Mouse (Mus musculus) forebrain, embryonic 15.5 days (tissue): ENCODE measurements at regions not wholly inside any gene's neighbourhood (a gene's known extent, or its start where the extent isn't known, plus 50 kb on each side); places are given as distances from the start of the nearest gene placed in this dataset.

Source experiments
- ATAC-seq: fragments of 200-750 bp; cut with Nextera tagmentation; replicated peaks from 2 replicates; pipeline ENCODE4 v1.8.0; 2017; ENCODE audit warnings: mild to moderate bottlenecking, moderate TSS enrichment, moderate library complexity
- H3K27ac ChIP-seq: fragments of 300-500 bp; sonication (generic); replicated peaks from 2 replicates; pipeline ENCODE4 v1.5.1; 2015; ENCODE audit warnings: mild to moderate bottlenecking, inconsistent platforms
- H3K27me3 ChIP-seq: fragments of 300-500 bp; sonication (generic); 2 replicates; pipeline ENCODE4 v1.6.1; 2015; ENCODE audit warnings: inconsistent platforms
- H3K36me3 ChIP-seq: fragments of 300-500 bp; sonication (generic); 2 replicates; pipeline ENCODE4 v1.6.1; 2015; ENCODE audit warnings: mild to moderate bottlenecking, inconsistent platforms
- H3K4me1 ChIP-seq: fragments of 300-500 bp; sonication (generic); 2 replicates; pipeline ENCODE4 v1.6.1; 2015; ENCODE audit warnings: inconsistent platforms
- H3K4me2 ChIP-seq: fragments of 300-500 bp; sonication (generic); replicated peaks from 2 replicates; pipeline ENCODE4 v1.6.1; 2015; ENCODE audit warnings: mild to moderate bottlenecking, inconsistent platforms
- H3K4me3 ChIP-seq: fragments of 300-500 bp; sonication (generic); 2 replicates; pipeline ENCODE4 v1.5.1; 2015; ENCODE audit warnings: mild to moderate bottlenecking, inconsistent platforms
- H3K9ac ChIP-seq: fragments of 300-500 bp; sonication (generic); replicated peaks from 2 replicates; pipeline ENCODE4 v1.6.1; 2015; ENCODE audit warnings: mild to moderate bottlenecking, inconsistent platforms
- H3K9me3 ChIP-seq: fragments of 300-500 bp; sonication (generic); 2 replicates; pipeline ENCODE4 v1.6.1; 2016; ENCODE audit warnings: inconsistent platforms
- WGBS: fragments of 180-500 bp; shearing (Covaris S2); methylation state at CpG from one replicate; pipeline ENCODE4 v1.1.7; 2015; ENCODE audit warnings: mixed read lengths; 5-methylcytosine and 5-hydroxymethylcytosine counted together

DNA sequence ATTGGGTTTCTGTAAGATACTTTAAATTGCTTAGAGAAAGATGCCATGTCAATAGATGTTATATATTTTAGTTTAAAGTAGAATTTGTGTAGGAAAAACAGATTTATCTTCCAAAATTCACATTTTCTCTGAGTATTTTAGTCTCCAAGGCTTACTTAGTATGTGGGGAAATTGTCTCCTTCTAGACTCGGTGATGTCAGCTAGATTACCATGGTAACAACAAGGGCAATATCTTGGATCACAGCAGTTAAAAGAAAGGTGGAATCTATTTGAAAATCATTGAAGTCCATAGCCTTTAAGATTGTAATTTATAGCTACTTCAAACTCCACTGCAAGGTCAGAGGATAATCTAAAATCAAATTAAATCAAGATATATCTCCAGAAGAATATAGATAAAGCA, 83.2 kb upstream of the Rgs4 start:
- Histone ChIP-seq H3K36me3 (no peaks in the 10 kb centered on the region), H3K27me3 (no peaks in the 10 kb centered on the region), H3K4me3 (no peak overlapping the region), H3K4me1 (no peaks in the 10 kb centered on the region), H3K27ac (no peak overlapping the region), H3K9ac (no peak overlapping the region), H3K9me3 (no peaks in the 10 kb centered on the region), H3K4me2 (no peak overlapping the region)
- WGBS = 34% methylated on average over 1 of the region's 1 CpGs
- peak; percentile 60; the same call in 1 of the 2 replicates for ATAC-seq

DNA sequence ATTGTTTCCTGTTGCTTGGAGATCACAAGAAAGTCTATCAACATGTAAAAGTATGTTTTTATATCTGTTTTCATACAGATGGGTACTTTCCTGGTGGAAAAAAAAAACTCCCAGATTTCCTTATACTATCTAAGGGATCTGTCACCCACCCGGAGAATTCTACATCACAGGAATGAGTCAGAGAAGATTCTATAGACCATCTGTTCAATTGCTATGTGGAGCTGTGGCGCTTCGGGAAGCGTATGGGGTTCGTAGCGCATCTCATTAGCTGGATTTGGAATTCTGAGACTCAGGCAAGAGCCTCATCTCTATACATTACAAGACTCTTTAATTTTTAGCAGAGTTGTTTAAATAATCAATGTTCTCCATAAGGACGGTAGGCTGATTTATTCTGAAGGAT, 74.6 kb upstream of the Rgs4 start:
- H3K9ac ChIP-seq = no peak overlapping the region
- no peaks in the 10 kb centered on the region for H3K36me3 ChIP-seq
- H3K9me3 ChIP-seq = no peaks in the 10 kb centered on the region
- no peak overlapping the region for H3K27ac ChIP-seq
- no peaks in the 10 kb centered on the region for H3K27me3 ChIP-seq
- H3K4me2 ChIP-seq = no peak overlapping the region
- ATAC-seq = no peak; the same call in 1 of the 2 replicates
- WGBS = 62% methylated on average over 7 of the region's 7 CpGs
- no peak overlapping the region for H3K4me3 ChIP-seq
- H3K4me1 ChIP-seq = no peaks in the 10 kb centered on the region

DNA sequence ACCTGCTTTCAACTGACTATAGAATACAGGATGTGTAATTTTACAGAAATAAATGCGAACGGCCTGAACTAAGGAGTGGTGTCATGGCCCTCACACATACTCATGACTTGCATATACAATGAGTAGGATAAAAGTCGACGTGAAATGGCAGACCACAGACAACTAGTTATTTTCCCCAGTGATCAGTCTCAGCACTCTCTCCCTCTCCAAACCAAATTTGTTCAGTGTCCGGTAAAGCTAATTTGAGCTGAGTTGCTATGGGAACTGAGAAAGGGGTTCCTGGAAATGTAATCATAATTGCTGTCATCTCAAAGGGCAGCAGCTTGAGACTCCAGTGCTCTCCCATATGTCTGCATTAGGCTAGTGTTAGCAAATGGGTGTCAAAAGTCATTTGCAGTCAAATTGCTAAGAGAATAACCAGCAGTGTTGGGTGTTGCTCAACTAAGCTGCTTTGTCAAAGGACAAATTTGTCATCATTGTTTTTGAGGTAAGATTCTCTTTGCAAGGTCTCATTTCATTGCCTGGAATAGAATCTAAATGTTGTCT, 72.0 kb upstream of the Rgs4 start:
- no peak overlapping the region for H3K4me2 ChIP-seq
- H3K27ac ChIP-seq = no peak overlapping the region
- 78% methylated on average over 5 of the region's 5 CpGs for WGBS
- H3K9ac ChIP-seq = no peak overlapping the region
- no peaks in the 10 kb centered on the region for H3K36me3 ChIP-seq
- H3K4me1 ChIP-seq = no peaks in the 10 kb centered on the region
- H3K27me3 ChIP-seq = no peaks in the 10 kb centered on the region
- H3K9me3 ChIP-seq = no peaks in the 10 kb centered on the region
- no peak overlapping the region for H3K4me3 ChIP-seq
- ATAC-seq = 0 out of 2 replicates have a peak, but pooled peaks have one; percentile 32

DNA sequence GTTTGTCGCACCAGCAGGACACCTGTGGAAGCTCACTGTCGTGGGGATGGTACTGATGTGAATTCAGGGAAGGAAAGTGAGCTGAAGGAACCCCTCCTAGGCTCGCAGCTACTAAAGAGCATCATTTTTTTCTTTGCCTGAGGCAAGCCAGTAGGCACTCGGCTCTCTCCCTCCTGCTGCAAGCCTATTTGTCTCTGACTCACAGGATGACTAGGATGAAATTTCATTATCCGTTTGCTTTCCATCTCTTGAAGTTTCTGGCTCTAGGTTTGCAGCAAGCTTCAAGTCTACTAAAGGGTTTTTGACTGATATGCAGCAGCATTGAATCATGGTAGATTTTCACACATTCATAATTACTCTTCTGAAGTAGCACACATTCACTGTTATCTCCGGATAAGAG, 69.5 kb upstream of the Rgs4 start:
- H3K36me3 ChIP-seq = no peaks in the 10 kb centered on the region
- H3K4me3 ChIP-seq = no peak overlapping the region
- H3K27me3 ChIP-seq = no peaks in the 10 kb centered on the region
- 61% methylated on average over 6 of the region's 6 CpGs for WGBS
- H3K4me1 ChIP-seq = no peaks in the 10 kb centered on the region
- H3K9me3 ChIP-seq = no peaks in the 10 kb centered on the region
- H3K4me2 ChIP-seq = no peak overlapping the region
- no peak for ATAC-seq
- H3K27ac ChIP-seq = no peak overlapping the region
- no peak overlapping the region for H3K9ac ChIP-seq

DNA sequence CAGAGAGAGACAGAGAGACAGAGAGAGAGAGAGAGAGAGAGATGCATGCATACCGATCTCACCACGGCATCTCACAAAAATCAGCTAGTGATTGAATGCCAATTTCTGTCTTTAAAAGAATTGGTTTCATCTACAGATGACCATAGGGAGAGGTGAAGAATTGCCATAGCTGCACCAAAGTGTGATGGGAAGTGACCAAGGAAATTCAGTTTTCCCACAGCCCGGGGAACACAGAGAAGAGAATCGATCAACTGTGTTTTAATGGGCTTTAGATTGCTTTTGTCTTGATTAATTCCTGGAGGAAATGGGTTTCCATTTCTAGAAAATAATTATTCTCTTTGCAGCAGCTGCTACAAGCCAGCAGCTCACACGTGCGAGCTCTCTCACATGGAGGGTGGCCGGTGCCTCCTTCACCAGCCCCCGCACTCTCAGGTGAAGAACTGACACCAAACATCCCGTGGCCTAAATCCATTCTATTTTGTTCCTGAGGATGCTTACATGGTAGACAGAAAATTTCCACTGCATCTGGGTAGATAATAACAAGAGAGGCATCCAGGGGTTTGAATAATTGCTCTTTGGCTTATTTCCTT, 65.2 kb upstream of the Rgs4 start:
- 39% methylated on average over 9 of the region's 9 CpGs for WGBS
- H3K27ac ChIP-seq = no peak overlapping the region
- ATAC-seq = no peak
- H3K9me3 ChIP-seq = no peaks in the 10 kb centered on the region
- no peak overlapping the region for H3K9ac ChIP-seq
- no peak overlapping the region for H3K4me2 ChIP-seq
- no peaks in the 10 kb centered on the region for H3K27me3 ChIP-seq
- no peak overlapping the region for H3K4me3 ChIP-seq
- no peaks in the 10 kb centered on the region for H3K4me1 ChIP-seq
- H3K36me3 ChIP-seq = no peaks in the 10 kb centered on the region

DNA sequence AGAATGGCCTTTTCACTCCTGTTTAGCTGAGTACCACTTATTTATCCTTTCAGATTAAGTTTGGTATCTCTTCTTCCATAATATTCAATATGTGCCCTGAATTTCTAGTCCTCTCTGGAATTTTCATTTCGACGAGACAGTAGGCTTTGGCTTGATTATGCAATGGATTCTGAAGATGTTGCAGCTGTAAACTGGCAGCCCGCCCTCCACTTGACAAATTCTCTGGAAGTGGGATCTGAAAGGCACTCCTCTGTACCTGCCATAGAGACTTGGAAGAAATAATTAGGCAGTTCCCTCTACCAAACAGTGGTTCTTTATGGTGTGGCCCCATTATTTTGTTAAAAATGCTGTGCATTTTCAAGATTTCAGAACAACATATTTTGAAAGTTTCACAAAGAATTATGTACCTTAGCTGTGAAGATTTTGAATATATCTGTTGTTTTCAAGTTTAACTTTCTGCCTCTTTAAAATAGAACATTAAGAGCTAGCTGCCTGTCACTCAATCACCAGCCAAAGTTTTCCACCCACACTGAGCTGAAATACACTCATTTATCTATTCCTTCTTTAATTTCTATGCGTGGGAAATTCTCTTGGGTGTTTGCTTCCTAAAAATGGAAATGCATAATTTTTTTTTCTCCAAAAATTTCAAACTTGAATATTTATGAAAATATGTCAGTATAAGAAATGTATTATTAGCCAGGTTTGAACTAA, 56.1 kb upstream of the Rgs4 start:
- Histone ChIP-seq H3K27me3 (no peaks in the 10 kb centered on the region), H3K4me2 (no peak overlapping the region), H3K4me3 (no peak overlapping the region), H3K4me1 (no peaks in the 10 kb centered on the region), H3K36me3 (no peaks in the 10 kb centered on the region), H3K9ac (no peak overlapping the region), H3K9me3 (no peaks in the 10 kb centered on the region), H3K27ac (no peak overlapping the region)
- ATAC-seq = no peak
- 80% methylated on average over 4 of the region's 4 CpGs for WGBS

DNA sequence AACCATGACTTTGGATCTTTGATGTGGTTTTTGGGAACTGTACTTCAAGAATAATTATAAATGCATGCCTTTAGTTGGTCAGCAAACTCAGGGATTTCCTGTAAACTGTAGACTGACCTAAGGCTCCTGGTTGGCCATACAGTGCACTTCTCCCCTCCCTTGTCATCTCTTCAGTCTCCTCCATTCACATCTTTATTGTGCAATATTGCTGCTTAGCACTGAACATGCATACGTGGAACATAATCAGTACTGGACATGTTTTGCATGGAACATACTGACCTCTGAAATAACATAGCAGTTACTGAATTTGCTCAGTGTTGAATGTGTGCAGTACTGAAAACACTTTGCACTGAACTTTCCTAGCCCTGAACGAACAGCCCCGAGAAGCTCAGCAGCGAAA, 55.4 kb upstream of the Rgs4 start:
- H3K4me2 ChIP-seq = no peak overlapping the region
- no peaks in the 10 kb centered on the region for H3K4me1 ChIP-seq
- H3K27ac ChIP-seq = no peak overlapping the region
- 91% methylated on average over 4 of the region's 4 CpGs for WGBS
- H3K4me3 ChIP-seq = no peak overlapping the region
- no peak for ATAC-seq
- no peak overlapping the region for H3K9ac ChIP-seq
- H3K36me3 ChIP-seq = no peaks in the 10 kb centered on the region
- H3K27me3 ChIP-seq = no peaks in the 10 kb centered on the region
- no peaks in the 10 kb centered on the region for H3K9me3 ChIP-seq

DNA sequence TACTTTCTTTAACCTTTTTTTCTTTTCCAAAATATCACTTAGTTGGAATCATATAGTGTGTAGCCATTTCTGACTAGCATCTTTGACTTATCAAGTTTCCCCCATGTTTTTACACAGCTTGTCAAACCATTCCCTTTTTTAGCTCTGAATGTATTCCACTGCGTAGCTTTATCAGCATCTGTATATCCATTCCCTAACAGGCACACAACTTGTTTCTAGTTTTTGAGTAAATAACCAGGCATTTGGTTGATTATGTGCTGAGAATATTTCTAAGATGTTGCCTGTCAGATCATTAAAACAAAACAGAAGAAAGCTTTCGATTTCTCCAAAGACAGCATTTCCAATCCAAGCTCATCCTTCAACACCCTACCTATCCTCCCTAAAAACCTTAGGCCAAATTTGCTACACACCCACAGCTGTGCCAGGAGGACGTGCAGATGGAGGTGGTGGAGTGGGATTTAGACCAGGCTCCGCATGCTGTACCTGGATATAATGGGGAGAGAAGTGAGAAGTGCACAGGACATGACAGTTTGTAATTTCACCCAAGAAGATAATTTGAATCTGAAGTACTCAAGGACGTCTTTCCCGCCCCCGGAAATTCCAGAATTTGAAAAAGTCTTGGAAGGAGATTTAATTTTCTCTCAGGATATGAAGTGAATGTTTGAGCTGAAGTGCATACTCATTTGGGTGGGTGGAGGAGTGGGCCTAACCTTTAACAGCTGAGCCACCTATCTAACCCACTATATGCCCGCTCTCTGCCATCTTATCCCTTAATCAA, 54.8 kb upstream of the Rgs4 start:
- Histone ChIP-seq H3K4me2 (no peak overlapping the region), H3K4me3 (no peak overlapping the region), H3K9me3 (no peaks in the 10 kb centered on the region), H3K4me1 (no peaks in the 10 kb centered on the region), H3K27me3 (no peaks in the 10 kb centered on the region), H3K27ac (no peak overlapping the region), H3K36me3 (no peaks in the 10 kb centered on the region), H3K9ac (no peak overlapping the region)
- WGBS = 86% methylated on average over 8 of the region's 8 CpGs
- no peak for ATAC-seq
